Mouse (Mus musculus): Measurements from ENCODE around the gene Gm3187.
"Not testable (repeated sequence)": the region's sequence is repeated elsewhere in the genome, so short reads cannot be mapped to it uniquely, and the experiment has no call there.

Gene Gm3187

GRCm38 (mm10) chr14:5483907-5484306 lies at the start of gene Gm3187:
Gene Gm3187, plus strand, starts transcription at chr14:5484207.
- not testable (repeated sequence) for DNase-seq (ENCODE audit: extremely low read depth, insufficient read length, low spot score)

- not testable (repeated sequence) for DNase-seq (ENCODE audit: extremely low read depth, insufficient read length, low spot score)
Measured at GRCm38 (mm10) chr14:5455367-5455766, 28.6 kb upstream of the Gm3187 start, which contains the start of gene Gm3194. Gene Gm3194, minus strand, starts transcription at chr14:5455467.

- not testable (repeated sequence) for DNase-seq (ENCODE audit: extremely low read depth, insufficient read length, low spot score)
Measured at GRCm38 (mm10) chr14:5460469-5460868, 23.5 kb upstream of the Gm3187 start.

GRCm38 (mm10) chr14:5477730-5478129 lies 6.3 kb upstream of the Gm3187 start, which contains the start of gene Gm8246:
Gene Gm8246, minus strand, starts transcription at chr14:5477830.
- DNase-seq (ENCODE audit: extremely low read depth, insufficient read length, low spot score) = not testable (repeated sequence)

- not testable (repeated sequence) for DNase-seq (ENCODE audit: extremely low read depth, insufficient read length, low spot score)
Measured at GRCm38 (mm10) chr14:5501374-5501773, 17.4 kb downstream of the Gm3187 start, which contains the start of gene Gm3488. Gene Gm3488, plus strand, starts transcription at chr14:5501674.

GRCm38 (mm10) chr14:5538196-5538595 lies 54.2 kb downstream of the Gm3187 start, which contains the start of gene Gm3532:
Gene Gm3532, plus strand, starts transcription at chr14:5538496.
- DNase-seq (ENCODE audit: extremely low read depth, insufficient read length, low spot score) = not testable (repeated sequence)
